Mouse (Mus musculus) kidney, adult 9 months (tissue): ENCODE measurements at regions not wholly inside any gene's neighbourhood (a gene's known extent, or its start where the extent isn't known, plus 50 kb on each side); places are given as distances from the start of the nearest gene placed in this dataset.

Experiments used
- DNase-seq: peaks from one replicate; pipeline ENCODE4 v3.0.0; 2022

DNA sequence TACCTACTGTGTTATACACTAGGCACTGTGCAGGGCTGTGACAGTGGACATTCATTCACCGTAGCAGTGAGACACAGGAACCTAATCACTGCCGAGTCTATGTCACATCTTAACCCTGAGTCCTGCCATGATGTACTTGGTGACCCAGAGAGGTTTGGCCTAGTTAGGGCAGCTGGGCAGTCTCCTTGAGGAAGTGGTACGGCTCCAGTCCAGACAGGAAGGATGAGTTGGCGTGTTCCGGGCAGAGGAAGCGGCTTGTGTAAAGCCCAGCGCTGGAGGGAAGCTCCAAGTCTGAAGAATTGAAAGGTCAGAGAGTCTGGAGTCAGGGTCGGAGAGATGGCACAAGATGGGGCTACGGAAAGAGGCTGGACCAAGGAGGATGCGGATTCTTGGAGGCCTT is 99.4 kb upstream of the Smim15 start:
- DNase-seq: peak; percentile 24

DNA sequence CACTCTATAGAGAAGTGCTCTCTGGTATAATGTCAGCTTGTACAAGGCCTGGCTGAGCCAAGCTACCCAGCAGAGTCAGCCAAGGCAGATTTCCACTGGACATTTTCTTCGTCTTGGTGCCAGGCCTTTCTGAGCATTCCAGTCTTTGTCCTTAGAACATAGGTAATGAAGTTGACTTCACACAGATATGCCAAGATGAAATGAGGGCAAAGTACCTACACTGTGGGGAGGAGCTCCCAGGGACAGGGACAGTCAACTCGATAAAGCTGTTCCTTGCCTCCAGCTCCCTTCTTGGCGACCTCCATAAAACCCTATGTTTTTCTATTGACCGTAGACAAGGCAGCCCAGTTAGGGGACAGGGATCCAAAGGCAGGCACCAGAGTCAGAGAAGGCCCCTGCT is 101.3 kb upstream of the Smim15 start:
- DNase-seq: no peak

DNA sequence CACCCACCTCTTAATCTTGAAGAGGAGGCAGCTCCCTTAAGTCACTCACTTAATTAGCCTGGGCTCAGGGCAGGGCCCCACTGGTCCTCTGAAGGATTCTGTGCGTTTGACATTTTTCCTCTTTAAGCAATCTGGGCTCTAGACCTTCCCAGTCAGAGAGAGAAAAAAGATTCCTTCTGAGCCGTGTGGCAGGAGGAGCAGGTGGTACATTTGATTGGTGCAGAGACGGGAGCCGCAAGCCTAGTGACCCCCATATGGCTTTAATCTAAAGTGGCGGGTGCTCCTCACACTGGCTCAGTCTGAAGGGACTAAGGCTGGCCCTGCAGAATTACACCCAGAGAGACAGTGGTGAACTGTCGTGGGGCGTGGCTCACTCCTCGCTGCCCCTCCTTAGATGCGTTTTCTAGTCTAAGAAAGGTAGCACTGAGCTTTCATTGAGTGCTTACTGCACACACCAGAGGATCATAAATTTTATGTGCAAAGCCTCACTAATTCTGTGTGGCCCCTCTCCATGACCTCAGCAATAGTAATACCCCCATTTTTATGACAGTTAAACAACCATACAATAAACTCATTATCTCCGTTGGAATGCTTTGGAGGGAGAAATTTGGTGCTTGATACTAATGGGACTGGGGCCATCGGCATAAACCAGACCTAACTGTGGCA is 101.8 kb upstream of the Smim15 start:
- no peak for DNase-seq

GRCm38 (mm10) chr13:107939916-107940646 is 104.2 kb upstream of the Smim15 start:
- peak; percentile 24 for DNase-seq

- no peak for DNase-seq
These were observed 108.6 kb upstream of the Smim15 start for GRCm38 (mm10) chr13:107935611-107936010.

GRCm38 (mm10) chr13:107934691-107935090 is 109.6 kb upstream of the Smim15 start:
- no peak for DNase-seq

DNA sequence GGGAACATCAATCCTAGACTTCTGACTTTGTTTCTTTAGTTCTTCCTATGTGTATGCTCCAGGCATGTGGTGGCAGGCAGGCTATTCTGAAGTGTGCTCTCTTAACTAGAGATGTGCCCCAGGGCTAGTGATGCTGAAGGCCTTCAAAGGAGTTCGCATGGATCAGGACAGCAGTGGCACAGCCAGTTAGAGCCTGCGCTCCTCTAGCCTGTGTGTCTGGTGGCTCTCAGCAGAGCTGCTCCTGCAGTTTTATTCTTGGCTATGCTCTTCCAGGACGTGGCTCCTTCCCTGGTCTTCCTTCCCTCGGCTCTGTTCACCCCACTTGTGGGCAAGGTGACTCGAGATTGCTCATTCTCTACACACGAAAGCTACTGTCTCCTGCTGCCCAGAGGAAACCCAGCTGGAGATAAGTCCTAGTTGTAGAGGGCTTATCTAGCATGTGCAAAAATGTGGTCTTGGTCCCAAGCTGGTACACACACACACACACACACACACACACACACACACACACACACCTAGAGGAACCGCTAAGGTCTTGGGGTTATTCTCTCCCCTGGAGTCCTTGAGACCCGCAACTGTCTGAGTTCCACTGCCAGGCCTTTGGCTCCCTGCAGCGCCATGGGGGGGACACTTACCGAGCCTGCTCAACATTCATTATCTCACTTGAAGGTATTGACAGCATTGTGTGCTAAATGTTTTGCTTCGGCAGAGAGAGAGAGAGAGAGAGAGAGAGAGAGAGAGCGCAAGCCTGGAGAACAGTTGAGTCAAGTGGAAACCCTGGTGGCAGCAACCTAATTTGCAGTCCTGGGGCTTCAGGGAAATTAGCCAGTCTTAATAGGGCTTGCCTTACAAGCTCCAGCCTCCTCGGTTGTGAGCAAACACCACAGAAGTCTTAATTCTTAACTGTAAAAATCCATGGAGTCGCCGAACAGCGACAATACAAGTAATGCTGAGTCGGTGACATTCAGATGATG is 110.4 kb upstream of the Smim15 start:
- DNase-seq: no peak

DNA sequence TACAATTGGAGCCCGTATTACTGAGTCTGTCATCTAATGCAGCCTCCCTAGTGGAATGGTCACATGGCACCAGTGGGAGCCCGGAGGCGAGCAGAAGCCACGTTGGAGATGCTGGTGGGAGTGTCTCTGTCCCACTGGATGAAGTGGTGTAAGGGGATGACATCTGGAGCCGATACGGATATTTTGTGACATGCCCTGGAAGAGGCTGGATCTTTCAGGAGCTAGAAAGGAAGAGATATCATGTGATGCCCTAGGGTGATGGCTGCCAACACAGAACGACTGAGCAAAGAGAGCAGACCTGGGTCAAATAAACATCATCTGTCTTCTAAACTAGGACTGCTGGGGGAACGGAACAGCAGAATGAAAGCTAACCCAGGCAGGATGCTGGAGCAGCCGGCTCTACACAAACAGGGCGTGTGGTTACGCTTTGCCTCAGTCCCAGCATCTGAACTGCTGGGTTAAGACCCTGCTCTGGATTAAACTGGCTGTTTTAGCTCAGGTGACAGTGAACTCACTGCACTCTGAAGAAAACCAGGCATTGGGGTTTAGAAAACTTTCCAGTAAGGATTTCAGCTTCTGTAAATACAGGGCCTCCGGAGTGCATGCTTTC is 111.7 kb upstream of the Smim15 start:
- no peak for DNase-seq

DNA sequence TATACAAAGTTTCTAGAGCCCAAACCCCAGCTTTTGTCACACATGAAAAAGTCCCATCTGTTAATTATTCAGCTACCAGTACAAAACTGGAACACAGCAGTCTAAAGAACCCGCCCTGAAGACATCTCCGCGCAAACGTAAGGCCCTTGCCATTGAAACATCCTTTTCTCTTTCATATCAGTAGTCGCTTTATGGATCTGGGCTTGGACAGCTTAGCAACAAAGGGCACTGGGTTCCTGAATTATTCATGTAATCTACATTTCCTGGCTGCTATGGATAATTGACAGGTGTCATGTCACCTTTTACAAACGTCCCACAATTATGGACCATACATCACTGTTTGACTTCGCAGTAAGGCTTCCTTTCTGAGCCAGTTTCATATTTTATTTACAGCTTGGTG is 113.0 kb upstream of the Smim15 start:
- DNase-seq: no peak

- no peak for DNase-seq
These were observed 116.6 kb upstream of the Smim15 start for GRCm38 (mm10) chr13:107927499-107928215.

GRCm38 (mm10) chr13:107925470-107925869 is 118.8 kb upstream of the Smim15 start:
- DNase-seq: no peak

DNA sequence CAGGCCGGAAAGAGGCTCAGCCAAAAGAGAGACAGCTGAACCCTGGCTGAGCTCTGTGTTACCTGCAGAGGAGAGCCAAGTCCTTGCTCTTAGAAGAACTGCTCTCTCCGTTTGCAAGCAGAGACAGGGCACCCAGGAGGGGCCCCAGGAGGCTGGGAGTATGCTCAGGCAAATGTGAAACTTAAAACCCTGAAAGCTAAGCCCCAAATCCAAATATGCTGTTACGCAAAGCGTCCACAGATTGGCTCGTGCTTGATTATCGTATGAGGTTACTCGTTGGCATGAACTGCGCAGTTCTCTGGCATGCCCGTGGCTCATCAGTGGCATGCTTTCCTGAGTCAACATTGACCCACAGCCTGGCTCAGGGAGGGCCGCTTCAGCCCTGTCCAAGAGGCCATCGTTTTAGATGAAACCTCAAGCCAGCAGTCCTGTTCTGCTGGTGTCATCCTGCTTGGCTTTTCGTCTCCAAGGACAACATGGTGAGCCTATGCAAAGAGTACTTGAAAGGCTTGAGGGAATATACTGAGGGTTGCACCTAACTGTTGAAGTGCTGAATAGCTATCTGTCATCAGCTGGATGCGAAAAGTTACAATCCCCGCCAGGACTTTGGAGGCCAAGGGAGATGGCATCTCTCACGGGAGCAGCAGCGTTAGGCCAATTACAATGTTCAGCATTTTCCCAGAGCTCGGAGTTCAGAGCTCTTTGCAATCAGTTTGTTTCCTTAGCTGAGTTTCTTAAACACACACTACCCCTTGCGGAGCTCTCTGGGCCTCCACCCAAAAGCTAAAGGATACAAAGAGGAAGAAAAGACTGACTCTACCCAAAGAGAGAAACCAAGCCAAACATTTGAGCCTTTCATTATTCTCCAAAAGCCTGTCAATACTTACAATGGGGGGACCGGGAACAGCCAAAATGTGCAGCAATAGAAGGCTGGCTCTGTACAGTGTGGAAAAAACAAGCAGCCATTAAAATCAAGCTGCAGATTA is 120.8 kb upstream of the Smim15 start:
- DNase-seq: no peak

DNA sequence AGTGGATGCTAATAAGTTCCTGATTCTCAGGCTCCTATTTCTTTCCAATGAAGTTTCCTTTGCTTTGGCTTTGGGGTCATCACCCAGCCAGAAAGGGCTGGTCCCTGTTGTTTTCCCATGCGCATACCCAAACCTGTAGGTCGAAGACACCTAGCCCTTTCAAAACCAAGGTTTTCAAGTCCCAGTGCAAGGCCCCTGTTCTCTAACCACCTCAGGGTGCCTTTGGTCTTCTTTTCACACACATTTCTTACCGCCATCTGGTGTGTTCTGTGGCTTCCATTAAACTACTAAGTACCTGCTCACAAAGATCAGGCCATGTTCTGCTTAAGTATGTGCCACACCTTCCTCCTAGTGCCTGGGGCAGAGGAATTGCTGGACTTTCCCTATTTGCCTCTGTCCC is 124.8 kb upstream of the Smim15 start:
- no peak for DNase-seq

GRCm38 (mm10) chr13:107918478-107918877 is 125.8 kb upstream of the Smim15 start:
- no peak for DNase-seq

DNA sequence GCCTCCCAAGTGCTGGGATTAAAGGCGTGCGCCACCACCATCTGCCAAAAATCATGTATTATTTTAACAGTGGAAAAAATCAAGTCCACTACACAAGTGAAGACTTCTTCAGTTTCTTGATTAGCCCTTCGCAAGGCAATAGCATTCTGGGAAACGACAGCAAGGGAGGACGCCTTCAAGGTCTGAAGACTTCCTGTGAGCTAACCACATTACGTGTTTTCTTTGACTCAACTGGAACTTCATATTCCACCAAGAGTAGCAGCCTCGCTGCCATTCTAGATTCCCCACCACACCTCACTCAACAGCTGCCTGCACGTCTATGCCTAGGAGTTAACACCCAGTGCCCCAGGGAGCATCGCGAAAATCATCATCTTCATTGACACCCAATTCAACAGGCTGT is 126.2 kb upstream of the Smim15 start:
- DNase-seq: no peak

DNA sequence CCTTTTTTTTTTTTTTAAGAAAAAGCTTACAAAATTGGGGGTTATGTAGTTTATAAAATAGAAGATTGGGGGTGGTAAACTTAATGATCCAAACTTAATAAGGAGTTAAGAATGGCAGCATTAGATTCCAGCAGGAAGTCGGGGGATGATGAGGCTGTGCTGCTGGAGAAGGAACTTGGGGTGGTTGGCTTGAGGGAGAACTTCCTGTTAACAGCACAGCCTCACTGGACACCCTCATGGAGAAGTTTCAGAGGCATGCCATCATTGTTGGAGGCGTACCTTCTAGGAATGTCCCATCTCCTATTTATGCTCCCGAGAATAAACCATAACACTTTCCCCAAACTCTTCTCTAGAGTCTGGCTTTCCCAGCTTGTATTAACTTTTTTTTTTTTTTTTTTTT is 126.7 kb upstream of the Smim15 start:
- DNase-seq: no peak

GRCm38 (mm10) chr13:107910125-107910524 is 134.1 kb upstream of the Smim15 start:
- no peak for DNase-seq

GRCm38 (mm10) chr13:107909343-107910067 is 134.7 kb upstream of the Smim15 start:
- DNase-seq: no peak

DNA sequence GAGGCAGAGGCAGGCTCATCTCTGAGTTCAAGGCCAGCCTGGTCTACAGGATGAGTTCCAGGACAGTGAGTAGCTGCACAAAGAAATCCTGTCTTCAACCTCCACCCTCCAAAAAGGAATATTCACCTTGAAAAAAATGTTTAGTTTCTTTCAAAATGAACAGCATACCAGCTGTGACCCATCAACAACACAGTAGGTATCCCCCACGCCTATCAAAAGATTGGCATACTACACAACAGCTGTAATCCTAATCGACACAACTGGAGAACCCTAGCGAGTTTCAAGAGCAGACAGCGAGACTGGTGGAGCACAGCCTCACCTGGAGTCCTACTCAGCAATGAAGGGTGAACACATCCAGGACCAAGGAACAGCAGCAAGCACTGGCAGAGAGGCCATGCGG is 136.3 kb upstream of the Smim15 start:
- DNase-seq: no peak

DNA sequence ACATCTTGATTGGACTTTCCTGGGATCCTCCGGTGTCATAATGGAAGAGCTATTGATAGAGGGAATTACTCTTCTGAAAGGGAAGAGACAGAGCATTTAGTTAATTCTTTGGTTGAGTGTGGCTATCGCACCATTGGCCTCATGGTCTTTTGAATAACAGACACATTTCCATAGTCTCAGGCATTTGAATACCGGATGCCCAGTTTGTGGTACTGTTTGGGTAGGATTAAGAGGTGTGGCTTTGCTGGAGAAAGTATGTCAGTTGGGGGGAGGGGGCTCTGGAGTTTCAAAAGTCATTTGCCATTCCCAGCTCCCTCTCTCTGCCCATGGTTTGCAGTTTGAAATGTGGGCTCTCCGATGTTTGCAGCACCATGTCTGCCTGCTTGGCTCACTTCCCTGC is 139.4 kb upstream of the Smim15 start:
- no peak for DNase-seq
